Mouse (Mus musculus): ENCODE results near the gene Hist1h3g. TPM values are rescaled to one million over a fixed set of nuclear protein-coding genes. Genes with fewer than 3 reads are reported as not detected.
"Not testable (repeated sequence)": the region's sequence is repeated elsewhere in the genome, so short reads cannot be mapped to it uniquely, and the experiment has no call there.

Gene Hist1h3g
- polyA plus RNA-seq, 1 experiment from 2014 or later, result 9.8 TPM

DNA sequence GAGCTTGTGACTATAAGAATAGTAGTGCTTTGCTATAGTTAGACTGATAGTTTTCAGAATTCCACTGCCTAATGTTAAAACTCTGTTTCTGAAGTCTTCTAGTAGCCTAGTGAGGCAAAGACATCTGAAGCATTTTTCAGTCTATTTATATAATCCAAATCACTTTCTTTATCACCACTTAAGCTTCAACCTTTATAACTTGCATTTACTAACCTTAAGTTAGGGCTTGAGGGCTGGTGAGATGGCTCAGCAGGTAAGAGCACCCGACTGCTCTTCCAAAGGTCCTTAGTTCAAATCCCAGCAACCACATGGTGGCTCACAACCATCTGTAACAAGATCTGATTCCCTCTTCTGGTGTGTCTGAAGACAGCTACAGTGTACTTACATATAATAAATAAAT lies 4.6 kb downstream of the Hist1h3g start:
- not testable (repeated sequence) for H3K4me2 ChIP-seq (replicated peaks); H3K9me3 ChIP-seq; H3K27me3 ChIP-seq; H3K27ac ChIP-seq; H3K36me3 ChIP-seq; ATAC-seq (ENCODE audit: low FRiP score, low read depth); H3K4me3 ChIP-seq; H3K9ac ChIP-seq
- H3K4me1 ChIP-seq, result peaks cover 27% of the 10 kb centered on the region
- 44% methylated on average over 1 of the region's 1 CpGs for WGBS

DNA sequence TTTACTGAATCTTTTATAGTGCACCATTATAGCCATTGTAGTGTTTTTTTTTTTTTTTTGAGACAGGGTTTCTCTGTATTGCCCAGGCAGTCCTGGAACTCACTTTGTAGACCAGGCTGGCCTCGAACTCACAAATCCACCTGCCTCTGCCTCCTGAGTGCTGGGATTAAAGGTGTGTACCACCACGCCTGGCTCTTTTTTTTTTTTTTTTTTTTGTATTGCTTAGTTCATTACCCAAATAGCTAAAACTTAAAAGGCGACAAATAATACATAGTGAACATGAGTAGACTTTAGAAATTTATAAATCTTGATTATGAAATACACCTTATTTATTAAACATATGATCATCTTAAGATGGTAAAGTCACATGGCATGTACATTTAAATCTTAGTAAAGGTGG lies 6.3 kb downstream of the Hist1h3g start:
- Histone ChIP-seq H3K4me3 (no peak overlapping the region), H3K9ac (no peak overlapping the region), H3K4me1 (peaks cover 25% of the 10 kb centered on the region), H3K36me3 (no peaks in the 10 kb centered on the region), H3K27ac (no peak overlapping the region), H3K9me3 (no peaks in the 10 kb centered on the region), H3K4me2 (replicated peaks) (no peak overlapping the region), H3K27me3 (no peaks in the 10 kb centered on the region)
- ATAC-seq (ENCODE audit: low FRiP score, low read depth), result no peak
- 80% methylated on average over 3 of the region's 3 CpGs for WGBS

DNA sequence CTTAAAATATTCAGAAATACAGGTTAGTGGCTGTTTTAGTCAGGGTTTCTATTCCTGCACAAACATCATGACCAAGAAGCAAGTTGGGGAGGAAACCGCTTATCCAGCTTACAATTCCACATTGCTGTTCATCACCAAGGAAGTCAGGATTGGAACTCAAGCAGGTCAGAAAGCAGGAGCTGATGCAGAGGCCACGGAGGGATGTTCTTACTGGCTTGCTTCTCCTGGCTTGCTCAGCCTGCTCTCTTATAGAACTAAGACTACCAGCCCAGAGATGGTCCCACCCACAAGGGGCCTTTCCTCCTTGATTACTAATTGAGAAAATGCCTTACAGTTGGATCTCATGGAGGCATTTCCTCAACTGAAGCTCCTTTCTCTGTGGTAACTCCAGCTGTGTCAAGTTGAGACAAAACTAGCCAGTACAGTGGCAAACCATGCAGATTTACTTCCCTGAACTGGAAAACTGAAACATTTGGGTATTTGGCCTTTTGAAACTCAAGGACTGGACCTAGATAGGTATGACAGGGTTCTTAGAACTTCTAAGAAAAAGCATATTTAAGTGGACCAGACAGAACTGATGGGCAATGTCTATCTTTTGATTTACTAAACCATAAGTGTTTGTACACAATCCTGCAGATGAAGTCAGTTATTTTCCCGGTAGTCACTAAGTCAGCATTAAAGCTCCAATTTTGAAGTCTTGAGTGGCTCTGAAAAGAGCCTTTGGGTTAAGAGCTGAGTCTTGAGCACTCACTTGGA lies 7.2 kb downstream of the Hist1h3g start:
- peak overlapping the region; percentile 67 for H3K9ac ChIP-seq
- peaks cover 17% of the 10 kb centered on the region for H3K4me1 ChIP-seq
- peak overlapping the region; percentile 50 for H3K4me3 ChIP-seq
- not testable (repeated sequence) for H3K27me3 ChIP-seq; H3K36me3 ChIP-seq; ATAC-seq (ENCODE audit: low FRiP score, low read depth); H3K9me3 ChIP-seq
- peak overlapping the region; percentile 86 for H3K27ac ChIP-seq
- peak overlapping the region; percentile 73 for H3K4me2 ChIP-seq (replicated peaks)
- 7% methylated on average over 3 of the region's 3 CpGs for WGBS

GRCm38 (mm10) chr13:23542999-23543607 lies 7.9 kb downstream of the Hist1h3g start, which contains the start of gene Hist1h2bh:
Gene Hist1h2bh (minus strand): TSS chr13:23543392.
- Histone ChIP-seq H3K27ac (peak within 1 kb of the TSS; percentile 95), H3K4me1 (peaks cover 11% of the 10 kb centered on the region), H3K9ac (peak within 1 kb of the TSS; percentile 67), H3K4me3 (peak within 1 kb of the TSS; percentile 52), H3K4me2 (replicated peaks) (peak within 1 kb of the TSS; percentile 73)
- WGBS, result under 1% methylated on average over 37 of the region's 42 CpGs
- ATAC-seq (ENCODE audit: low FRiP score, low read depth), result peak; percentile 97
- not testable (repeated sequence) for H3K9me3 ChIP-seq, H3K36me3 ChIP-seq, H3K27me3 ChIP-seq

GRCm38 (mm10) chr13:23543965-23544786 lies 9.0 kb downstream of the Hist1h3g start, which contains the start of gene Hist1h3f:
Gene Hist1h3f (plus strand): TSS chr13:23544052.
- H3K4me1 ChIP-seq, result peaks cover 7% of the 10 kb centered on the region
- peak within 1 kb of the TSS; percentile 69 for H3K9ac ChIP-seq
- whole genome bisulfite sequencing, result under 1% methylated on average over 29 of the region's 45 CpGs
- no peaks in the 10 kb centered on the region for H3K27me3 ChIP-seq
- peak; percentile 93 for ATAC-seq (ENCODE audit: low FRiP score, low read depth)
- H3K4me2 ChIP-seq (replicated peaks), result peak within 1 kb of the TSS; percentile 73
- H3K36me3 ChIP-seq, result no peaks in the 10 kb centered on the region
- no peaks in the 10 kb centered on the region for H3K9me3 ChIP-seq
- peak within 1 kb of the TSS; percentile 95 for H3K27ac ChIP-seq
- H3K4me3 ChIP-seq, result peak within 1 kb of the TSS; percentile 52

- ATAC-seq (ENCODE audit: low FRiP score, low read depth); H3K27me3 ChIP-seq: not testable (repeated sequence)
- peak overlapping the region; percentile 65 for H3K9ac ChIP-seq
Measured at GRCm38 (mm10) chr13:23544787-23545120, 9.5 kb downstream of the Hist1h3g start.

GRCm38 (mm10) chr13:23546694-23547093 lies 11.5 kb downstream of the Hist1h3g start:
- Histone ChIP-seq H3K4me2 (replicated peaks) (no peak overlapping the region), H3K4me1 (peaks cover 13% of the 10 kb centered on the region), H3K36me3 (no peaks in the 10 kb centered on the region), H3K27me3 (no peaks in the 10 kb centered on the region), H3K9me3 (no peaks in the 10 kb centered on the region), H3K4me3 (no peak overlapping the region), H3K9ac (no peak overlapping the region), H3K27ac (no peak overlapping the region)
- ATAC-seq (ENCODE audit: low FRiP score, low read depth), result no peak
- 81% methylated on average over 5 of the region's 5 CpGs for WGBS

More at GRCm38 (mm10) chr13:23544787-23545120, 9.5 kb downstream of the Hist1h3g start:
- not testable (repeated sequence) for H3K9me3 ChIP-seq, H3K36me3 ChIP-seq, H3K4me1 ChIP-seq
- H3K4me2 ChIP-seq (replicated peaks), result peak overlapping the region; percentile 73
- WGBS, result 0% methylated on average over 12 of the region's 14 CpGs
- peak overlapping the region; percentile 90; the same call in 1 of the 2 replicates for H3K27ac ChIP-seq
- H3K4me3 ChIP-seq, result peak overlapping the region; percentile 52

GRCm38 (mm10) chr13:23550761-23551145 lies 15.5 kb downstream of the Hist1h3g start:
- Histone ChIP-seq H3K27ac (peak overlapping the region; percentile 94), H3K27me3 (no peaks in the 10 kb centered on the region), H3K4me2 (replicated peaks) (peak overlapping the region; percentile 68), H3K36me3 (no peaks in the 10 kb centered on the region), H3K9ac (peak overlapping the region; percentile 71), H3K4me3 (peak overlapping the region; percentile 49), H3K4me1 (peaks cover 17% of the 10 kb centered on the region), H3K9me3 (no peaks in the 10 kb centered on the region)
- ATAC-seq (ENCODE audit: low FRiP score, low read depth), result no peak
- 2% methylated on average over 3 of the region's 3 CpGs for WGBS

DNA sequence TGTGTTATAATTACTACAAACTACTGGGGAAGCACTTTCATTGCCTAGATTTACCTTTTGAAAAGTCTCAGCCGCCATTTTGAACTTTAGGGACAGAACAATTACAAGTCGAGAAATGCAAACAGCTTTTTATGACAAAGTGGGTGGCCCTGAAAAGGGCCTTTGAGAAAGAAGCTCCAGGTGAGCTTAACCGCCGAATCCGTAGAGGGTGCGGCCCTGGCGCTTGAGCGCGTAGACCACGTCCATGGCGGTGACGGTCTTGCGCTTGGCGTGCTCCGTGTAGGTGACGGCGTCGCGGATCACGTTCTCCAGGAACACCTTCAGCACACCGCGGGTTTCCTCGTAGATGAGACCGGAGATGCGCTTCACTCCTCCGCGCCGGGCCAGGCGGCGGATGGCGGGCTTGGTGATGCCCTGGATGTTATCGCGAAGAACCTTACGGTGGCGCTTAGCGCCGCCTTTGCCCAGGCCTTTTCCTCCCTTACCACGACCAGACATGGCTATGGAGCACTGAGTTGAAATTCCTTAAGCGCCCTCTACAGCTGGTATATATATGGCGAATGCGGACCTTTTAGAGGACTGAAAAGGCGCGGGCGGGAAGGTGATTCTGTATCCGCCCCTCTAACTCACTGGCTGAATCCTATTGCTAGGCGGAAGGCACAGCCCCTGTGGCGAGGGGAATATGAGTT lies 16.1 kb downstream of the Hist1h3g start, which contains the start of gene Hist1h4f:
TSS of gene Hist1h4f (minus strand) at position 503 of the 689 bp plus-strand sequence.
- peak within 1 kb of the TSS; percentile 94 for H3K27ac ChIP-seq
- not testable (repeated sequence) for H3K27me3 ChIP-seq, H3K9me3 ChIP-seq, H3K36me3 ChIP-seq
- peak within 1 kb of the TSS; percentile 68 for H3K4me2 ChIP-seq (replicated peaks)
- H3K4me1 ChIP-seq, result peaks cover 15% of the 10 kb centered on the region
- H3K4me3 ChIP-seq, result peak within 1 kb of the TSS; percentile 49
- H3K9ac ChIP-seq, result peak within 1 kb of the TSS; percentile 71
- WGBS, result under 1% methylated on average over 47 of the region's 47 CpGs
- peak; percentile 82 for ATAC-seq (ENCODE audit: low FRiP score, low read depth)

DNA sequence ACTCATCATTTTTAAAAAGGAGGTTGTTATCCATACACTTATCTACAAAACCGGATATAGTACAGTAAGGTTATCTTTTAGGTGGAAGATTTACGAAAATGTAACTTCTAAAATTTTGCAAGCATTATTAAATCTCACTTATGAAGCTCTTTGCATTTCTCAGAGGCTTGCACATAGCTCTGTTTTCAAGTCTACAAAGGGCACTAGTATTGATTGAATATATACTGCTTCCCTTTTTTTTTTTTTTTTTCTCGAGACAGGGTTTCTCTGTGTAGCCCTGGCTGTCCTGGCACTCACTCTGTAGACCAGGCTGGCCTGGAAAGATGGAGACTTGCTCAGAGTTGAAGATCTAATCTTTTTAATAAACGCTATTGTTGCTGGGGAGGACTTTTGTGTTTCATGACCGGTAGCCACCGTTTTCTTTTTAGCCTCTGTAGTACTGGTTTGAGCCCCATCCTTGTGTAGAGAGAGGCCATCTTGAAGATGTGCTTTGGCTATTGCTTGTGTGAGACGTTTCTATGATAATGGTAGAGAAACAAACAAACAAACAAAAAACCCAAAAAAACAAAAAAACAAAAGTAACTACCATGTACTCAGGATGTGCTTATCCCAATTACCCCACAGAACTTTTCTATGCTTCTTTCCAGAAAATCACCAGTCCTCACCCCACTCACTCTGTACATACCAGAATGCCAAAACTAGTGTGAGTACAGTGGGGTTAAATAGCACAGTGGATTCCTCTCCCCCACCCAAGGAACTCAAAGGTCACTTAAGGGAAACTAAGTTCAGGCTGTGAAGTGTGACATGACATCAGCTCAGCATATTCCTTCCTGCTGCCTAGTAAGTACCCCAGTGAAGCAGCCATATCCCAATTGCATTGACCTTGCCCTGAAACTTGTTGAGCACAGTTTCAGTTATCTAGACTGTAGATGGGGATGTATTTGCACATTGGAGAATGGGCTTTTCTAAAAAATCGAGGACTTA lies 17.0 kb downstream of the Hist1h3g start:
- Histone ChIP-seq H3K4me3 (peak overlapping the region; percentile 49), H3K4me2 (replicated peaks) (peak overlapping the region; percentile 68), H3K27me3 (no peaks in the 10 kb centered on the region), H3K9ac (0 out of 2 replicates have a peak overlapping the region, but pooled peaks have one; percentile 31), H3K9me3 (no peaks in the 10 kb centered on the region), H3K4me1 (peaks cover 19% of the 10 kb centered on the region), H3K36me3 (no peaks in the 10 kb centered on the region), H3K27ac (peak overlapping the region; percentile 94)
- 60% methylated on average over 8 of the region's 8 CpGs for WGBS
- ATAC-seq (ENCODE audit: low FRiP score, low read depth), result no peak
